Mouse (Mus musculus) central nervous system, embryonic 18 days (tissue): ENCODE data around the gene Lrp5. TPM values are rescaled to one million over a fixed set of nuclear protein-coding genes. Genes with fewer than 3 reads are reported as not detected.

ENCODE experiments used
- polyA plus RNA-seq: library from polyadenylated mRNA; depleted of rRNA; stranded (reverse); fragments of >200 nt; gene quantifications from 2 replicates; pipeline ENCODE4 v1.2.3, GENCODE M21; 2012; rRNA removed

Gene Lrp5
- 3.3 and 4.1 TPM in 2 replicates for polyA plus RNA-seq

DNA sequence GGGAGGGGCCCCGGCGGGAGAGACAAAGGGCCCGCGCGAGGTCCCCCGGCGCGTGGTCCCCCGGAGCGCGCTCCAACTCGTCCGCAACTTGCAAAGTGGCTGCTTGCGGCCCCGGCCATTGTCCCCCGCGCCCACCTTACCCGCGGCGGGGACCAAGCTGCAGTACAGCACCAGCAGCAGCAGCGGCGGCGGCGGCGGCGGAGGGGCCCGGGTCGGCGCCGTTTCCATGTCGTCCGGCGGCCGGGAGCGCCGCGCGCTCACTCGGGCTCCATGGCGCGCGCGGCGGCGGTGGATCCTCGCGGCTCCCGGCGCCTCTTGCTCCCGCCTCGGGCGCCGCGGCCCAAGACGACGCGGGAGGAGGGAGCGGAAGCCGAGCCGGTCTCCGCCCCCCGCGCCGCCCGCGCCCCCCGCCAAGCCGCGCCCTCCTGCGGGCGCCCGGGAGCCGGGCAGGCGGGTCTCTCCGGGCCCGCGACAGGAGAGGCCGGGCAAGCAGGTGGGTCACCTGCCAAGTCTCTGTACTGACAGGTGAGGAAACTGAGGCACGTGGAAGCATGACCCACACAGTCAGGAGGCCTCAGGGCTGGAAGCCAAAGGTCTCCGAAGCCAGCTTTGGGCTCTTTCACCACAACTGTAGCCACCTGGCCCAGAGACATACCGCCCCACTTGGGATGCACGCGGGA lies at the start of gene Lrp5:
Lrp5 (minus strand) TSS at position 350 of the 680 bp plus-strand sequence.

DNA sequence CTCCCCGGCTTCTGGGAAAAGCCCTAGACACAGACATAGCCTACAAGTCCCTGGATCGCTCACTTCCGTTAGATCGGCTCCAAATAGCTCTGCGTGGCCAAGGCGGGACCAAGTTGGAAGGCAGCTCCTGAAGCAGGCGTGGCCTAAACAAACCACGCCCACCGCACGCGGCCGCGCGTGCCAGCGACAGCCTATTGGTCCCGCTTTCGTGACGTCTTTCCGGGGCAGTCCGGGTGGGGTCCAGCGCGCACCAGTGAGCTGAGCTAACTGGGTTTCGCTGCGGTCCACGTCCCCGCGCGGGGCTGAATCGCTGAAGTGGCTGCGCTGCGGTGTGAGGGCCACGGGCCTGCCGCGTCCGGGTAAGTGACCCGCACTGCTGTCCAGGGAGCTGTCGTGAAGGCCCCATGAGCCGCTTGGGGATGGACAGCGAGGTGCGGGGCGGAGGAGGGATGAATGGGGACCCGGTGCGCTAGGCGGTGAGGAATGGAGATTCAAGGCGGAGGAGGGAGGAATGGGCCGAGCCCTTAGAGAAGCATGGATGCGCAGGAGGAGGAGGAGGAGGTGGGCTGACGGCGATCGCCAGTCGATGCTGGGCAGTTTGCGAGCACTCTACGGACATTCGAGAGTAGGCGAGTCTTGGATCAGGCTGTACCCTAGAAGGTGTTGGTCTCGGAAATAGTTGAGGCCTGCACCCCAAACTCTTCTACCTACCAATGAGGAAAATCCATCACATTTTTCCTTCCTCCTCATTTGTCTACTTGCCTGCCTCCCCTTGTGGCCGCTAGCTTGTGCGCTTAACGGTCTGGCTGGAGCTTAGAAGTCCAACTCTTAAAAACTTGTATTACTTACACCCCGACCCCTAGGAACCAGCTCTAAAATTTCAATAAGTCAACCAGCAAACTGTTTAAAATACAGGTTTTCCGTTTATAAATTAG lies 22.0 kb upstream of the Lrp5 start, which contains the start of gene 1810055G02Rik:
1810055G02Rik (plus strand) TSS at position 216 of the 935 bp plus-strand sequence.

DNA sequence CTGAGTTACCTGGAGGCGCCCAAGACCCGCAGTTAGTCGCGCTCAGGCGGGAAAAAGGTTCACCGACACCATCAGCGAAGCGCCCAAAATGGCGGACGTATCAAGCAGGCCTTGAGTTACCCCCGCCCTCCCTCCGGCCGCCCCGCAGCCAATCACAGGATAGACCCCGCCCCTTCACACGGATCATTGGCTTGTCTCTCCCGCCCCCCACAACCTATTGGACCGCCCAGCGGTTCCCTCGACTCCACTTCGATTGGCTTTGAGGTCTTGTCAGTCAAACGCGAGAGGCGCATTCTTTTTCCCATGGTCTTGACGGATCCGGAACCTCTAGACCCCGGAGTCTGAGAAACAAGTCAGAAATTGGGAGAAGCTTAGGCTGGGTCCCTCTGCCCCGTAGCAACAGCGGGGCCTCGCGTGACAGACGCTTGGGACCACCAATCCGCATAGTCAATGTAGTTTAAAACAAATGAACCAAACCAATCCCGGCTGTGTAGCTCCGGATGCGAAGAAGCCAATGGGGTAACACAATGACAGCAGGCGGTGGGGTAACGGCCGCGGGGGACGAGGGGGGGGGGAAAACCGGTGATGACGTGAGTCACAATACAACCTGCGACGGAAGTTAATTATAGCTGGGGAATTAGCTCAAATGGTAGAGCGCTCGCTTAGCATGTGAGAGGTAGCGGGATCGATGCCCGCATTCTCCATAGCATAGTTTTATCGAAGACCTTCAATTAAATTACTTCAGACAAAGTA lies 110.6 kb downstream of the Lrp5 start, which contains the start of gene Ppp6r3:
Ppp6r3 (minus strand) TSS at position 118 of the 753 bp plus-strand sequence.

Other genes starting within 250 kb of the Lrp5 start
- gene Ppp6r3, start 110.8 kb downstream of the Lrp5 start, polyA plus RNA-seq, result 95.9 and 99.5 TPM in 2 replicates
- 37.1 and 41.0 TPM in 2 replicates for gene 1810055G02Rik, start 21.7 kb upstream of the Lrp5 start, polyA plus RNA-seq
- gene Kmt5b, start 80.9 kb upstream of the Lrp5 start, polyA plus RNA-seq, result 48.4 and 49.2 TPM in 2 replicates
- gene Chka, start 165.2 kb upstream of the Lrp5 start, polyA plus RNA-seq, result 111 and 120 TPM in 2 replicates
- gene Tcirg1, start 220.6 kb upstream of the Lrp5 start, polyA plus RNA-seq, result 37.4 and 44.0 TPM in 2 replicates
- 198 and 215 TPM in 2 replicates for gene Ndufs8, start 226.2 kb upstream of the Lrp5 start, polyA plus RNA-seq
- gene Aldh3b1, start 243.2 kb upstream of the Lrp5 start, polyA plus RNA-seq, result 1.9 and 2.2 TPM in 2 replicates
- 10.5 and 11.1 TPM in 2 replicates for gene Unc93b1, start 248.6 kb upstream of the Lrp5 start, polyA plus RNA-seq